Mouse (Mus musculus) myocyte (in vitro differentiated cells): ENCODE data around the gene Sphkap.

ENCODE experiments used
- MAX ChIP-seq: IDR thresholded peaks from one replicate; pipeline ENCODE4 v1.6.1; 2011; ENCODE audit warnings: low read depth, mild to moderate bottlenecking, control low read depth
- POLR2A ChIP-seq: IDR thresholded peaks from one replicate; pipeline ENCODE4 v1.6.1; 2011; ENCODE audit warnings: low read depth, mild to moderate bottlenecking, control low read depth, moderate library complexity; ENCODE audit not compliant: insufficient read length
- POLR2AphosphoS2 ChIP-seq: IDR thresholded peaks from one replicate; pipeline ENCODE4 v1.6.1; 2011; ENCODE audit warnings: low read depth, control low read depth; ENCODE audit not compliant: insufficient read length
- REST ChIP-seq: IDR thresholded peaks from one replicate; pipeline ENCODE4 v1.6.1; 2011; ENCODE audit warnings: mild to moderate bottlenecking, control low read depth, moderate library complexity; ENCODE audit not compliant: insufficient read depth, insufficient read length
- TCF3 ChIP-seq: IDR thresholded peaks from one replicate; pipeline ENCODE4 v1.6.1; 2011; ENCODE audit warnings: low read depth, control low read depth; ENCODE audit not compliant: insufficient read length

DNA sequence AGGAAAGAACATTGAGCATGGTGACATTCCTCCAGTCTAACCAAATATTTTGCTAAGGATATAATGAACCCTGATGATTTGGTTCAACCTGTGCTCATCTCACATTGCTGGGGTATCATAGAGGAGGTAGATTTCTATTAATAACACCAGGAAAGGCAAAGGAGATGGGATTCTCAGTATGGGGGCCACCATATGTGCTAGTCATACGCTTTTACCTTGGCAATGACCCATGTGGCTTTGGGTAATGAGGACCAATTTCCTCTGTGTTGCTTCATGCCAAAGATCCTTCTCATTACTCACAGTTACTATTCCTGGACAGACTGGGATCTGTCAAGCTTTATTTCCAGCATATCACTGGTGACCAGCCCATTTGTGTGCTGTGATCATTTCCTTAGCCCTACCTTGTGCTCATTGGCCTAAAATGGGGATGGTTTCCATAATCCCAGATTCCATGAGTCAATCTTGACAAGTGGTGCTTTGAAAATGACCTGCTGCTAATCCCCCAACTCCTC lies 159.7 kb downstream of the Sphkap start:
- TF ChIP-seq POLR2A = no peak
- TF ChIP-seq TCF3 = no peak
- TF ChIP-seq MAX = no peak
- no peak for TF ChIP-seq REST
- no peak for TF ChIP-seq POLR2AphosphoS2
